Mouse (Mus musculus) erythroblast, embryonic 14.5 days (primary cell): Measurements from ENCODE around the gene Zfp945. TPM values are rescaled to one million over a fixed set of nuclear protein-coding genes. Genes with fewer than 3 reads are reported as not detected.

Experiments used
- H3K27me3 ChIP-seq: 2 replicates; pipeline ENCODE4 v1.6.1; 2012; ENCODE audit warnings: inconsistent platforms; ENCODE audit not compliant: control insufficient read depth
- H3K36me3 ChIP-seq: 2 replicates; pipeline ENCODE4 v1.6.1; 2012; ENCODE audit warnings: mild to moderate bottlenecking, inconsistent platforms; ENCODE audit not compliant: control insufficient read depth
- H3K4me1 ChIP-seq: 2 replicates; pipeline ENCODE4 v1.6.1; 2012; ENCODE audit warnings: inconsistent platforms; ENCODE audit not compliant: control insufficient read depth
- H3K4me3 ChIP-seq: replicated peaks from 2 replicates; pipeline ENCODE3; 2012; ENCODE audit warnings: moderate library complexity, mild to moderate bottlenecking, inconsistent platforms
- H3K9me3 ChIP-seq: 2 replicates; pipeline ENCODE4 v1.6.1; 2012; ENCODE audit warnings: low read length, inconsistent platforms, mixed read lengths; ENCODE audit not compliant: control insufficient read depth
- GATA1 ChIP-seq: IDR thresholded peaks from 2 replicates; pipeline ENCODE4 v1.6.1; 2012; ENCODE audit warnings: low read length, inconsistent platforms, mixed read lengths
- TAL1 ChIP-seq: IDR thresholded peaks from 3 replicates; pipeline ENCODE4 v1.6.1; 2012; ENCODE audit warnings: low read length, inconsistent platforms, mixed read lengths
- polyA plus RNA-seq: library from polyadenylated mRNA; stranded (reverse); fragments of >175 nt; gene quantifications from 2 replicates; pipeline ENCODE4 v1.2.3, GENCODE M21; 2012

Zfp945 gene
- polyA plus RNA-seq, 1 experiment: 0.02 TPM

GRCm38 (mm10) chr17:22817471-22818198 is 49.3 kb downstream of the Zfp945 start:
- Histone ChIP-seq H3K36me3 (no peaks in the 10 kb centered on the region), H3K4me3 (peak overlapping the region; percentile 59), H3K4me1 (peaks cover 3% of the 10 kb centered on the region), H3K27me3 (no peaks in the 10 kb centered on the region), H3K9me3 (no peaks in the 10 kb centered on the region)
- no peak for TF ChIP-seq GATA1
- TF ChIP-seq TAL1: no peak

- no peaks in the 10 kb centered on the region for H3K4me1 ChIP-seq
- H3K27me3 ChIP-seq: no peaks in the 10 kb centered on the region
- H3K9me3 ChIP-seq: no peaks in the 10 kb centered on the region
- no peak for TF ChIP-seq TAL1
- no peak for TF ChIP-seq GATA1
- no peak overlapping the region for H3K4me3 ChIP-seq
- H3K36me3 ChIP-seq: no peaks in the 10 kb centered on the region
These were observed 67.2 kb downstream of the Zfp945 start for GRCm38 (mm10) chr17:22799707-22800106.

Other genes with a start within 250 kb of the Zfp945 start
- gene Vmn2r113, start 75.8 kb upstream of the Zfp945 start, polyA plus RNA-seq: under 0.01 TPM in 1 of 2 replicates, not detected in the other
- not detected in 2 replicates for gene Vmn2r-ps130, start 194.0 kb upstream of the Zfp945 start, polyA plus RNA-seq